Mouse (Mus musculus) olfactory bulb, adult 2 months (tissue): ENCODE data around the gene Aloxe3.

Source experiments
- CTCF ChIP-seq: fragments of 200-500 bp; IDR thresholded peaks from 2 replicates; pipeline ENCODE4 v1.5.1; 2012; ENCODE audit warnings: low read depth, mild to moderate bottlenecking, low read length, moderate library complexity; ENCODE audit not compliant: insufficient read depth
- POLR2A ChIP-seq: fragments of 200-500 bp; IDR thresholded peaks from 2 replicates; pipeline ENCODE4 v1.6.1; 2012; ENCODE audit warnings: mild to moderate bottlenecking, low read depth, low read length, moderate library complexity; ENCODE audit not compliant: insufficient read depth

GRCm38 (mm10) chr11:69107676-69108075, 18.0 kb upstream of the Aloxe3 start:
- no peak for TF ChIP-seq POLR2A
- TF ChIP-seq CTCF, result no peak
